Mouse (Mus musculus): ENCODE data around the gene Celf5.

DNA sequence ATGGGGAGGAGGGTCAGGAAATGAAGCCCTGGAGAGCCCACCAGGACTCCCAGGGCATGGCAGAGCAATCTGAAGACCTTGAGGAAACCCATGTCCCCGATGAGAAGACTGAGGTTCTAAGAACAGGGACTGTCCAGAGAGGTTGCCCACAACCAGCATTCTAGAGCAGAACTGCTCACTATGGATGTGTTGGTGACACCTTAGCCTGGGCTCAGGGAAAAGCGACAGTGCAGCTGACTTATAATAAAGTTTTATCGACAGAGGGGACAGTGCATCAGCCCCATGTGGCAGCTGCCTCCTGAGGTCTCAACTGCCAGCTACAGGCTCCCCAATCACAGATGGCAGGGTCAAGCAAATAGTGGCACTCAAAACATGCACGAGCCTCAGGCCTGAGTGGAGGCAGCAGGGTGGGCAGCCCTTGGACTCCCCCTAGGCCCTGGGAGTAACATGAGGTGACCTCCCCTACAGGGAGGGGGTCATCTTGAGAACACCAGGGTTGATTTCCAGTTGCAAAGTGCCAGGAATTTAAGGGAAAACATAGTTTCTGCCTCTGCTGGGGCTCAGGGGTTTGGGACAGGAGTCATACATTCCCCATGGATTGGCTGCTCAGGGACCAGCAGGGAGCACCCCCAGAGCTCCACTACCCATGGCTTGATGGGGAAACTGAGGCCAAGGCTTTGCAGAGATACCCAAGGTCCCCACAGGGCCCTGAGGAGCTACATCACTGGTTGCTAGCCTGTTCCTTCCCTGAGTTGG, 61.3 kb downstream of the Celf5 start:
- no peak for TF ChIP-seq MYOD1 (IDR thresholded peaks at IDR 0.05; ENCODE audit: control insufficient read depth, insufficient read length, low read depth)
- TF ChIP-seq CTCF (IDR thresholded peaks at IDR 0.05; ENCODE audit: control insufficient read depth, insufficient read depth, insufficient read length), result no peak
- TF ChIP-seq USF1 (IDR thresholded peaks at IDR 0.05; ENCODE audit: low read depth), result no peak
- no peak for TF ChIP-seq MAX (IDR thresholded peaks at IDR 0.05)
- TF ChIP-seq CEBPB (IDR thresholded peaks at IDR 0.05; ENCODE audit: low read depth), result no peak
